ENCODE assay signal across 17 mouse cellular contexts in the genomic region with DNA sequence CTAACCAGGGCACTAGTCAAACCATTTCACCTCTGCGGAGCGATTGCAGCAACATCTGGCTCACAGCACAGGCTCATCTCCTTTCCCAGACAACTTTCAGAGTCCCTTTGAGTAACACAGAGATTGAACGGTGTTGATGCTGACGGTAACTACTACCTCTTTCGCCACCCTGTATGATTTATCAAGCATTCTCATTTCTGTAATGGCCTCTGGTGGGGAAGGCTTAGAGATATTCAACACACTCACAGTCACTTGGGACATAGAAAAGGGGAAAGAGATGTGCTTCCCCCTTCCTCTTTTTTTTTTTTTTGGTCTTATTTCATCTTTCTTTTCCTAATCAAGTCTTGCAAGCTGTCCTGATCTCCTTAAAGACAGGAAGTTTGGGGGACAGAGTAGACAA. TPM values are rescaled to one million over a fixed set of nuclear protein-coding genes. Genes with fewer than 3 reads are reported as not detected.
DNase-seq lines count a peak whose midpoint lies in the region; ATAC-seq and TF ChIP-seq lines count a peak whose summit lies in the region.
"Had no signal": no experiment of that assay in that cellular context is flagged by ENCODE, and none has a peak within 500 bp of the region (broad histone marks: within the 10 kb centered on the region; RNA-seq: fewer than 3 reads in every experiment).

No protein-coding gene starts in this region.

- H3ac ChIP-seq in myocyte (ENCODE audit: control insufficient read depth, insufficient read length): no peak overlapping the region

- DNase-seq in hindbrain, postnatal 0 days (ENCODE audit: low spot score): no peak
- DNase-seq in hindbrain, embryonic 11.5 days (ENCODE audit: low spot score): no peak
- DNase-seq in limb, embryonic 10.5 days (ENCODE audit: low spot score): no peak
- DNase-seq in cerebellum, postnatal 14 days: no peak
- DNase-seq in lung, postnatal 4 days: no peak
- DNase-seq: gastrocnemius, postnatal 25 days had no signal

- TF ChIP-seq CTCF in hindbrain, postnatal 0 days (IDR thresholded peaks at IDR 0.05; ENCODE audit: low read depth): no peak

- no peaks in the 10 kb centered on the region for H3K27me3 ChIP-seq in hindbrain, postnatal 0 days (ENCODE audit: insufficient read depth, low read length)
- H3K27me3 ChIP-seq in hindbrain, embryonic 11.5 days (ENCODE audit: control insufficient read depth, insufficient read depth, low read length): no peaks in the 10 kb centered on the region; the same call in 1 of the 2 replicates
- peaks cover 15% of the 10 kb centered on the region; the same call in 1 of the 2 replicates for H3K27me3 ChIP-seq in limb, embryonic 10.5 days (ENCODE audit: low read depth, poor library complexity, severe bottlenecking)
- no peaks in the 10 kb centered on the region for H3K27me3 ChIP-seq in myocyte (ENCODE audit: control insufficient read depth, insufficient read depth, insufficient read length)
- H3K27me3 ChIP-seq: embryonic facial prominence, embryonic 13.5 days; forebrain, embryonic 15.5 days had no signal

- H3K4me2 ChIP-seq in hindbrain, postnatal 0 days (ENCODE audit: low read depth, low read length): no peak overlapping the region
- no peak overlapping the region for H3K4me2 ChIP-seq in hindbrain, embryonic 11.5 days (replicated peaks; ENCODE audit: low read depth, low read length)
- H3K4me2 ChIP-seq in myocyte (ENCODE audit: low read depth): peak overlapping the region; percentile 67
- H3K4me2 ChIP-seq: embryonic facial prominence, embryonic 13.5 days; forebrain, embryonic 12.5 days; forebrain, embryonic 15.5 days; heart, embryonic 11.5 days; hindbrain, embryonic 14.5 days had no signal

- peak overlapping the region; percentile 45; the same call in 1 of the 2 replicates for H3K27ac ChIP-seq in hindbrain, postnatal 0 days
- H3K27ac ChIP-seq in hindbrain, embryonic 11.5 days (ENCODE audit: low read depth, low read length): no peak overlapping the region
- 0 out of 2 replicates have a peak overlapping the region, but pooled peaks have one; percentile 50 for H3K27ac ChIP-seq in limb, embryonic 10.5 days
- H3K27ac ChIP-seq: embryonic facial prominence, embryonic 10.5 days; embryonic facial prominence, embryonic 13.5 days; forebrain, embryonic 12.5 days; forebrain, embryonic 15.5 days; heart, adult 2 months; hindbrain, embryonic 10.5 days; hindbrain, embryonic 14.5 days had no signal

- no peak for ATAC-seq in hindbrain, postnatal 0 days
- ATAC-seq in hindbrain, embryonic 11.5 days (ENCODE audit: low FRiP score): no peak
- ATAC-seq: activated CD4-positive, CD25-positive, alpha-beta regulatory T cell, adult 4 months; forebrain, embryonic 15.5 days had no signal

- H3K4me3 ChIP-seq in hindbrain, postnatal 0 days (ENCODE audit: low read length): no peak overlapping the region
- no peak overlapping the region for H3K4me3 ChIP-seq in hindbrain, embryonic 11.5 days (ENCODE audit: low read depth, low read length)
- no peak overlapping the region for H3K4me3 ChIP-seq in limb, embryonic 10.5 days
- peak overlapping the region; percentile 2 for H3K4me3 ChIP-seq in myocyte
- H3K4me3 ChIP-seq: embryonic facial prominence, embryonic 10.5 days; embryonic facial prominence, embryonic 13.5 days; erythroblast, embryonic 14.5 days; forebrain, embryonic 12.5 days; forebrain, embryonic 15.5 days; heart, adult 2 months; hindbrain, embryonic 10.5 days had no signal

- no peaks in the 10 kb centered on the region for H3K9me3 ChIP-seq in hindbrain, postnatal 0 days (ENCODE audit: low read length)
- H3K9me3 ChIP-seq in hindbrain, embryonic 11.5 days (ENCODE audit: control insufficient read depth, low read length): no peaks in the 10 kb centered on the region
- H3K9me3 ChIP-seq in limb, embryonic 10.5 days (replicated peaks): no peaks in the 10 kb centered on the region
- H3K9me3 ChIP-seq: embryonic facial prominence, embryonic 10.5 days; embryonic facial prominence, embryonic 13.5 days; forebrain, embryonic 12.5 days; forebrain, embryonic 15.5 days; hindbrain, embryonic 10.5 days had no signal

- no peak for TF ChIP-seq POLR2A in myocyte (IDR thresholded peaks at IDR 0.05; ENCODE audit: insufficient read length, low read depth)

- H3K9ac ChIP-seq in hindbrain, postnatal 0 days (replicated peaks; ENCODE audit: low read length): no peak overlapping the region
- no peak overlapping the region for H3K9ac ChIP-seq in hindbrain, embryonic 11.5 days (ENCODE audit: low read depth, low read length)
- H3K9ac ChIP-seq: embryonic facial prominence, embryonic 13.5 days; forebrain, embryonic 12.5 days; forebrain, embryonic 15.5 days; hindbrain, embryonic 14.5 days had no signal

- WGBS in hindbrain, postnatal 0 days: 85% methylated on average over 5 of the region's 5 CpGs
- WGBS in hindbrain, embryonic 11.5 days: 88% methylated on average over 5 of the region's 5 CpGs
- WGBS in limb, embryonic 10.5 days: 78% methylated on average over 5 of the region's 5 CpGs

- no peaks in the 10 kb centered on the region for H3K79me2 ChIP-seq in myocyte (ENCODE audit: control insufficient read depth, insufficient read depth)

- no peaks in the 10 kb centered on the region for H3K36me3 ChIP-seq in hindbrain, postnatal 0 days (ENCODE audit: insufficient read depth, low read length)
- no peaks in the 10 kb centered on the region for H3K36me3 ChIP-seq in hindbrain, embryonic 11.5 days (ENCODE audit: control insufficient read depth, insufficient read depth, low read length)
- H3K36me3 ChIP-seq in limb, embryonic 10.5 days: no peaks in the 10 kb centered on the region
- no peaks in the 10 kb centered on the region for H3K36me3 ChIP-seq in myocyte (ENCODE audit: control insufficient read depth, insufficient read depth)
- H3K36me3 ChIP-seq: embryonic facial prominence, embryonic 10.5 days; embryonic facial prominence, embryonic 13.5 days; forebrain, embryonic 12.5 days; forebrain, embryonic 15.5 days; hindbrain, embryonic 10.5 days had no signal

- no peaks in the 10 kb centered on the region for H3K4me1 ChIP-seq in hindbrain, postnatal 0 days (ENCODE audit: insufficient read depth, low read length)
- 0 out of 2 replicates have a peak, but pooled peaks cover 2% of the 10 kb centered on the region for H3K4me1 ChIP-seq in hindbrain, embryonic 11.5 days (replicated peaks; ENCODE audit: control insufficient read depth, insufficient read depth, low read length)
- H3K4me1 ChIP-seq in limb, embryonic 10.5 days: peaks cover 37% of the 10 kb centered on the region
- H3K4me1 ChIP-seq: forebrain, embryonic 15.5 days had no signal

TF ChIP-seq in myocyte, 11 proteins besides CTCF, POLR2A, EP300 and RAD21:
- TF ChIP-seq CEBPB (IDR thresholded peaks at IDR 0.05; ENCODE audit: insufficient read depth, poor library complexity, severe bottlenecking): no peak
- TF ChIP-seq TCF3 (IDR thresholded peaks at IDR 0.05; ENCODE audit: insufficient read length, low read depth): no peak
- TF ChIP-seq MYOG (IDR thresholded peaks at IDR 0.05; ENCODE audit: control insufficient read depth in 1 of 3, insufficient read depth in 1 of 3, insufficient read length in 2 of 3, low read depth in 2 of 3): no peak
- no peak for TF ChIP-seq SRF (IDR thresholded peaks at IDR 0.05; ENCODE audit: control insufficient read depth, insufficient read length, low read depth)
- no peak for TF ChIP-seq E2F4 (IDR thresholded peaks at IDR 0.05; ENCODE audit: insufficient read depth)
- no peak for TF ChIP-seq MAX (IDR thresholded peaks at IDR 0.05; ENCODE audit: low read depth)
- TF ChIP-seq POLR2AphosphoS2 (IDR thresholded peaks at IDR 0.05; ENCODE audit: insufficient read length, low read depth): no peak
- TF ChIP-seq USF1 (IDR thresholded peaks at IDR 0.05; ENCODE audit: low read depth): no peak
- no peak for TF ChIP-seq MYOD1 (IDR thresholded peaks at IDR 0.05; ENCODE audit: control insufficient read depth in 1 of 3, insufficient read length in 2 of 3, low read depth in 2 of 3)
- TF ChIP-seq REST (IDR thresholded peaks at IDR 0.05; ENCODE audit: insufficient read depth, insufficient read length): no peak

RNA-seq across cellular contexts. Expression of gene Zc3h12a, which starts 48.5 kb away (rescaled TPM):
- total RNA-seq in hindbrain, postnatal 0 days (2014; rRNA removed): not detected in 2 replicates
- polyA plus RNA-seq in hindbrain, postnatal 0 days (2015; fragmentation: Nextera tagmentation; extraction: Ambion mirVana): 0.16 and 0.31 TPM in 2 replicates
- 0.29 and 0.78 TPM in 2 replicates for polyA plus RNA-seq in hindbrain, embryonic 11.5 days (2014; fragmentation: Nextera tagmentation; extraction: Ambion mirVana)
- polyA plus RNA-seq in limb, embryonic 10.5 days (2016; fragmentation: Nextera tagmentation; extraction: Ambion mirVana): 0.23 and 0.58 TPM in 2 replicates
- 5.9 TPM for polyA plus RNA-seq in myocyte (2012; fragmentation: generic; extraction: Trizol)
